Mouse (Mus musculus) megakaryocyte, embryonic 14.5 days (primary cell): Measurements from ENCODE around the gene Ikzf1.

Experiments used
- FLI1 ChIP-seq: IDR thresholded peaks from 2 replicates; pipeline ENCODE4 v1.6.1; 2012; ENCODE audit warnings: low read length, inconsistent platforms, mixed read lengths
- GATA1 ChIP-seq: IDR thresholded peaks from 3 replicates; pipeline ENCODE4 v1.6.1; 2012; ENCODE audit warnings: mixed read lengths, low read length, inconsistent platforms, borderline replicate concordance

GRCm38 (mm10) chr11:11798690-11799089 is 113.9 kb downstream of the Ikzf1 start:
- no peak for TF ChIP-seq GATA1
- no peak for TF ChIP-seq FLI1
